Mouse (Mus musculus) brown adipose tissue, adult 24 weeks (tissue): ENCODE data around the gene Olfr370. TPM values are rescaled to one million over a fixed set of nuclear protein-coding genes. Genes with fewer than 3 reads are reported as not detected.
"Not testable (repeated sequence)": the region's sequence is repeated elsewhere in the genome, so short reads cannot be mapped to it uniquely, and the experiment has no call there.

Experiments used
- H3K27ac ChIP-seq: fragments of 200-500 bp; replicated peaks from 2 replicates; pipeline ENCODE4 v1.5.1; 2012; ENCODE audit warnings: low read depth, mild to moderate bottlenecking, low read length
- H3K4me1 ChIP-seq: fragments of 200-500 bp; 2 replicates; pipeline ENCODE4 v1.6.1; 2012; ENCODE audit warnings: low read length, mixed read lengths; ENCODE audit not compliant: control insufficient read depth, insufficient read depth, insufficient read length
- H3K4me3 ChIP-seq: fragments of 200-500 bp; 2 replicates; pipeline ENCODE4 v1.5.1; 2012; ENCODE audit warnings: low read depth, mild to moderate bottlenecking, low read length, moderate library complexity; ENCODE audit not compliant: insufficient read depth
- polyA plus RNA-seq: library from polyadenylated mRNA; stranded (reverse); fragments of >200 nt; gene quantifications from 2 replicates; pipeline ENCODE4 v1.2.4, GENCODE M21; 2012; ENCODE audit not compliant: missing spikeins, insufficient read depth, insufficient read length

Gene Olfr370
- polyA plus RNA-seq, 1 experiment, result not detected

GRCm38 (mm10) chr8:83571001-83571340, 35.4 kb downstream of the Olfr370 start:
- H3K4me3 ChIP-seq, H3K27ac ChIP-seq: not testable (repeated sequence)
- peaks cover 29% of the 10 kb centered on the region for H3K4me1 ChIP-seq

GRCm38 (mm10) chr8:83571791-83572190, 36.2 kb downstream of the Olfr370 start:
- Histone ChIP-seq H3K4me1 (peaks cover 35% of the 10 kb centered on the region), H3K4me3 (no peak overlapping the region), H3K27ac (no peak overlapping the region)

GRCm38 (mm10) chr8:83572246-83572812, 36.7 kb downstream of the Olfr370 start:
- H3K27ac ChIP-seq, result no peak overlapping the region
- no peak overlapping the region for H3K4me3 ChIP-seq
- peaks cover 39% of the 10 kb centered on the region for H3K4me1 ChIP-seq

GRCm38 (mm10) chr8:83573140-83573875, 37.7 kb downstream of the Olfr370 start:
- no peak overlapping the region for H3K4me3 ChIP-seq
- H3K4me1 ChIP-seq, result peaks cover 33% of the 10 kb centered on the region
- H3K27ac ChIP-seq, result no peak overlapping the region

GRCm38 (mm10) chr8:83574631-83575315, 39.2 kb downstream of the Olfr370 start:
- no peak overlapping the region for H3K27ac ChIP-seq
- H3K4me3 ChIP-seq, result no peak overlapping the region
- H3K4me1 ChIP-seq, result peaks cover 34% of the 10 kb centered on the region

- Histone ChIP-seq H3K4me1 (peaks cover 40% of the 10 kb centered on the region), H3K4me3 (peak overlapping the region; percentile 32; the same call in 1 of the 2 replicates), H3K27ac (0 out of 2 replicates have a peak overlapping the region, but pooled peaks have one; percentile 37)
Measured at GRCm38 (mm10) chr8:83575561-83576515, 40.3 kb downstream of the Olfr370 start.

- H3K4me1 ChIP-seq, result peaks cover 42% of the 10 kb centered on the region
Measured at GRCm38 (mm10) chr8:83576516-83576895, 40.9 kb downstream of the Olfr370 start.

GRCm38 (mm10) chr8:83576921-83577320, 41.3 kb downstream of the Olfr370 start:
- Histone ChIP-seq H3K4me1 (peaks cover 42% of the 10 kb centered on the region), H3K4me3 (no peak overlapping the region), H3K27ac (peak overlapping the region; percentile 60)

More at GRCm38 (mm10) chr8:83576516-83576895, 40.9 kb downstream of the Olfr370 start:
- peak overlapping the region; percentile 60 for H3K27ac ChIP-seq
- no peak overlapping the region for H3K4me3 ChIP-seq

- peak overlapping the region; percentile 73 for H3K27ac ChIP-seq
- H3K4me1 ChIP-seq, result peaks cover 42% of the 10 kb centered on the region
- no peak overlapping the region for H3K4me3 ChIP-seq
Measured at GRCm38 (mm10) chr8:83577384-83577791, 41.8 kb downstream of the Olfr370 start.

- H3K4me1 ChIP-seq, result peaks cover 42% of the 10 kb centered on the region
- no peak overlapping the region for H3K4me3 ChIP-seq
- peak overlapping the region; percentile 43 for H3K27ac ChIP-seq
Measured at GRCm38 (mm10) chr8:83578131-83579055, 42.8 kb downstream of the Olfr370 start.

GRCm38 (mm10) chr8:83579676-83580075, 44.1 kb downstream of the Olfr370 start:
- Histone ChIP-seq H3K27ac (0 out of 2 replicates have a peak overlapping the region, but pooled peaks have one; percentile 10), H3K4me3 (no peak overlapping the region), H3K4me1 (peaks cover 42% of the 10 kb centered on the region)

- no peak overlapping the region for H3K4me3 ChIP-seq
- peaks cover 31% of the 10 kb centered on the region for H3K4me1 ChIP-seq
- no peak overlapping the region for H3K27ac ChIP-seq
Measured at GRCm38 (mm10) chr8:83580826-83581225, 45.2 kb downstream of the Olfr370 start.

GRCm38 (mm10) chr8:83582226-83582625, 46.6 kb downstream of the Olfr370 start:
- Histone ChIP-seq H3K27ac (no peak overlapping the region), H3K4me1 (peaks cover 20% of the 10 kb centered on the region), H3K4me3 (no peak overlapping the region)

GRCm38 (mm10) chr8:83583236-83583635, 47.7 kb downstream of the Olfr370 start:
- H3K27ac ChIP-seq, result no peak overlapping the region
- no peak overlapping the region for H3K4me3 ChIP-seq
- H3K4me1 ChIP-seq, result peaks cover 17% of the 10 kb centered on the region
